In the genomic region with DNA sequence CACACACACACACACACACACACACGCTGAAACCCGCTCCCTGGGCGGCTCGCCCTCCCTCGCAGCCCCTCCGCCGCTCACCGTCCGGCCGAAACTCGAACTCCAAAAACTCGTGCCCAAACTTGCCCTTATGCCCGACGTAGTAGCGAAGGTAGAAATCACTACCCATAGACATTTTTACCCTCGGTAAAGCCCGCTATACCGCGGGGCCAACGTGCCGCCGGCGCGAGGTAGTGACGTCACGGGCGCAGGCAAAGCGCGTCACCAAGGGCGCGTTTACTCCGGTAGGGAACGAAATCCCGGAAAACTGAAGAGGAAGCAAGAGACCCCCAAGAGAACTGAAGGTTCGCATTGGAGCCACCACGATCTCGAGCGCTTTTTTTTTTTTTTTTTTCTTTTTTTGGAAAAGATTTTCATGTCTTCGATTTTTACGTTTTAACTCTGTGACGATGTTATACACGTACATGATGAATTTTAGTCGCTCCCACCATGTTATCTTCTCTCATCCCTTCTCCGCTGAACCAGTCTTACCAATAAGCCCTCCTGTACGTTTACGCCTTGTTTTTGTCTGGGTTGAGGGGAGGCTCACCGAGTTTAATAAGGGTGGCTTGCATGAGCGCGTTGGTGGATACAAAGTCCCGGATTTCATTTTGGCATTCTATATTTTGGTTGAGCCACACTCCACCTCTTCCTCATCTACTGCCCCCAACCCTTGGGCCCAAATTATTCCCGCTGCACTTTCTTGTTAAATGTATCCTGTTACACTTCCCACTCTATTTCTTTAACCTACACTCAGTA, we compare ENCODE assay signal across 8 mouse cellular contexts. TPM values are rescaled to one million over a fixed set of nuclear protein-coding genes. Genes with fewer than 3 reads are reported as not detected.
DNase-seq lines count a peak whose midpoint lies in the region; ATAC-seq lines count a peak whose summit lies in the region.

A gene (minus strand): TSS at position 254 of the 798 bp plus-strand sequence.

- peak within 1 kb of the TSS; percentile 75 for H3K9ac ChIP-seq in embryonic facial prominence, embryonic 11.5 days (replicated peaks; ENCODE audit: low read length)
- peak within 1 kb of the TSS; percentile 74 for H3K9ac ChIP-seq in midbrain, embryonic 11.5 days (ENCODE audit: low read length)

- WGBS in embryonic facial prominence, embryonic 11.5 days, result 2% methylated on average over 50 of the region's 51 CpGs
- WGBS in midbrain, embryonic 11.5 days, result 4% methylated on average over 42 of the region's 51 CpGs

- H3K36me3 ChIP-seq in embryonic facial prominence, embryonic 11.5 days (replicated peaks; ENCODE audit: control insufficient read depth, insufficient read depth, low read depth, low read length), result peaks cover 1% of the 10 kb centered on the region; the same call in 1 of the 2 replicates
- no peaks in the 10 kb centered on the region for H3K36me3 ChIP-seq in midbrain, embryonic 11.5 days (ENCODE audit: control insufficient read depth, insufficient read depth, low read length)

- no peaks in the 10 kb centered on the region for H3K27me3 ChIP-seq in embryonic facial prominence, embryonic 11.5 days (ENCODE audit: control insufficient read depth, insufficient read depth, low read length)
- H3K27me3 ChIP-seq in midbrain, embryonic 11.5 days (ENCODE audit: control insufficient read depth, insufficient read depth, low read length), result no peaks in the 10 kb centered on the region

- H3K4me2 ChIP-seq in embryonic facial prominence, embryonic 11.5 days (ENCODE audit: low read depth, low read length), result peak within 1 kb of the TSS; percentile 47
- H3K4me2 ChIP-seq in midbrain, embryonic 11.5 days, result peak within 1 kb of the TSS; percentile 60

- DNase-seq in adrenal gland, postnatal 25 days, result peak; percentile 90
- peak; percentile 89 for DNase-seq in embryonic facial prominence, embryonic 11.5 days (ENCODE audit: low spot score)
- peak; percentile 97 for DNase-seq in heart, adult 11 months
- peak; percentile 65 for DNase-seq in kidney, adult 11 months
- DNase-seq in left cerebral cortex, postnatal 4 days, result peak; percentile 86
- peak; percentile 99 for DNase-seq in midbrain, embryonic 11.5 days (ENCODE audit: low spot score, missing footprints)
- peak; percentile 96 for DNase-seq in right cerebral cortex, postnatal 4 days
- DNase-seq in yolk sac, embryonic 10.5 days (ENCODE audit: low spot score), result peak; percentile 74

- intact Hi-C loops in left cerebral cortex, postnatal 4 days (cut with DNase I), result no loop called here

- H3K9me3 ChIP-seq in embryonic facial prominence, embryonic 11.5 days (replicated peaks; ENCODE audit: control insufficient read depth, low read length), result no peaks in the 10 kb centered on the region
- no peaks in the 10 kb centered on the region for H3K9me3 ChIP-seq in midbrain, embryonic 11.5 days (ENCODE audit: control insufficient read depth, low read length)

- H3K4me3 ChIP-seq in embryonic facial prominence, embryonic 11.5 days (ENCODE audit: low read depth, low read length), result peak within 1 kb of the TSS; percentile 68
- peak within 1 kb of the TSS; percentile 62 for H3K4me3 ChIP-seq in midbrain, embryonic 11.5 days (ENCODE audit: low read depth, low read length)

- H3K27ac ChIP-seq in embryonic facial prominence, embryonic 11.5 days (replicated peaks; ENCODE audit: low read depth, low read length), result no peak within 1 kb of the TSS
- H3K27ac ChIP-seq in midbrain, embryonic 11.5 days (ENCODE audit: low read depth, low read length), result no peak within 1 kb of the TSS

- H3K4me1 ChIP-seq in embryonic facial prominence, embryonic 11.5 days (ENCODE audit: control insufficient read depth, insufficient read depth, low read length), result no peaks in the 10 kb centered on the region
- no peaks in the 10 kb centered on the region; the same call in 1 of the 2 replicates for H3K4me1 ChIP-seq in midbrain, embryonic 11.5 days (ENCODE audit: control insufficient read depth, insufficient read depth, low read length)

- peak; percentile 64 for ATAC-seq in embryonic facial prominence, embryonic 11.5 days (replicated peaks; ENCODE audit: insufficient number of reproducible peaks, low FRiP score, low TSS enrichment, low read depth)
- peak; percentile 92 for ATAC-seq in midbrain, embryonic 11.5 days (ENCODE audit: low FRiP score)

RNA-seq across cellular contexts. Expression of the gene that starts here (rescaled TPM):
- total RNA-seq in adrenal gland, postnatal 25 days (2021), result 11.0 and 12.3 TPM in 2 replicates
- 73.3 and 73.5 TPM in 2 replicates for polyA plus RNA-seq in embryonic facial prominence, embryonic 11.5 days (2014; fragmentation: Nextera tagmentation; extraction: Ambion mirVana)
- total RNA-seq in left cerebral cortex, postnatal 4 days (2021), result 10 to 100 TPM; 21.9 to 22.7 TPM
- polyA plus RNA-seq in midbrain, embryonic 11.5 days (2014; fragmentation: Nextera tagmentation; extraction: Ambion mirVana), result 54.3 and 54.5 TPM in 2 replicates
